Mouse (Mus musculus) olfactory bulb, adult 2 months (tissue): ENCODE measurements around the gene Map3k20.

Experiments
- CTCF ChIP-seq: fragments of 200-500 bp; IDR thresholded peaks from 2 replicates; pipeline ENCODE4 v1.5.1; 2012; ENCODE audit warnings: low read depth, mild to moderate bottlenecking, low read length, moderate library complexity; ENCODE audit not compliant: insufficient read depth
- POLR2A ChIP-seq: fragments of 200-500 bp; IDR thresholded peaks from 2 replicates; pipeline ENCODE4 v1.6.1; 2012; ENCODE audit warnings: mild to moderate bottlenecking, low read depth, low read length, moderate library complexity; ENCODE audit not compliant: insufficient read depth

DNA sequence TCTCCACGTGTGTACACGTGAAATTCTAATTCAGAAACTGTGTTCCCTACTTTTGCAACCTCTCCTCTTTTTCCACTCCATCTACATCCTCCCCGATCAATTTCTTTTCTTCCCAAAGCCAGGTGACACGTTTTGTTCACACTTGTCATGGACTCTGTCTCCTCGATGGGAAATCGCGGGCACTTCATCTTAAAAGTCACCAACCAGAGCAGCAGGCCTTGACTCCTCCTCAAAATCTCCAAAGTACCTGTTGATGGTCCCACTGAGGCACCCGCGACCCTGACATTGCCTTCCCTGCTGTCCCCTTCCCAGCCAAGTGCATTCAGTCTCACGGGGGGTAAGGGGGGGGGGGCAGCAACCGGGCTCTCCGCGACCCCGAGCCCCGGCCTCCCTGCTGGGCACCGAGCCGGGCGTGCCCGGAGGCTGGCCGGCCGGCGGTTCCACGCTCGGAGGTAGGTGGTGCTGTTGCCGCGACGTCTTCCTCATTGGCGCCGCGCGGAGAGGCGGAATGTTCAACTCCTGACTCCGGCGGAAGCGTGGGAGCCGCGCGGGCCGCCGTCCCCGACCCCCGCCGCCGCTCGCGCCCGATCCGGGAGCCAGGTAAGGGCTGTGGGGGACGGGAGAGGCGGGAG lies at the start of gene Map3k20:
- TF ChIP-seq CTCF (peak; percentile 27; the same call in 1 of the 2 replicates), POLR2A (no peak)
